Mouse (Mus musculus) kidney, adult 9 months (tissue): ENCODE measurements at regions not wholly inside any gene's neighbourhood (a gene's known extent, or its start where the extent isn't known, plus 50 kb on each side); places are given as distances from the start of the nearest gene placed in this dataset.

Experiments
- DNase-seq: peaks from one replicate; pipeline ENCODE4 v3.0.0; 2022

DNA sequence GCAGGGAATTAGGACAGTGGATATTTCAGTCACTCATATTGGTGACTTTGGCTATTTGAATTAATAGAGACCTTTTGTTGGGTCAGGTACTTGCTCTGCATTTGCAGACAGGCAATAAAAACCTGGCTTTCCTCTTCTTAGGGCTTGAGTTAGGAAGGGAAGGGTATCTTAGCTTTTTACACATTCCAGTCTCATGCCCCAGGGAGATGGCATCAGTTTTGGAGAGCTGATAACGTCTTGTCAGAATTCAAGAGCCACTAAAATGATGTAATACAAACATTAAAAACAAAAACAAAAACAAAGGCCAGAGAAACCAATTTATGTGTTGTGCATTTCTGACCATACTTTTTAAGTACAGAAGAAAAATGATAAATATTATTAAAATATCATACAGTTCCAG is 214.3 kb downstream of the Ktn1 start:
- DNase-seq: no peak

GRCm38 (mm10) chr14:47863067-47863466 is 214.8 kb downstream of the Ktn1 start:
- peak; percentile 13 for DNase-seq

DNA sequence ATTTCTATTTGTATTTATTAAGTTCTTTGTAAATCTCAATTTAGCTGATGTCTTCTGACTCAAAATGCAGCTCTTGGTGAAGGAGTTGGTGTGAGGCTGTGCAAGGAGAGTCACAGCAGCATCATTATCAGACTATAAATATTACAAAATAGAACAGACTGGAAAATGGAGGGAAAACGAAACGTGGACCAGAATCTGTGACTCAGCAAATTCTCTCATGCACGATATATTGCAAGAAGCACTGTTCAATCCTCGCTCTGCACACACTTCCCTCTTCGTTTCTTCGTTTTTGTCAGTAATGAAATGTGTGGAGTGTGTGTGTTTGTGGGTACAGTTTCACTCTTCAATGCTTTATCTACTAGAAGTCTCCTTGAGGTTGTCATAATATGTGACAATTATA is 215.5 kb downstream of the Ktn1 start:
- no peak for DNase-seq

DNA sequence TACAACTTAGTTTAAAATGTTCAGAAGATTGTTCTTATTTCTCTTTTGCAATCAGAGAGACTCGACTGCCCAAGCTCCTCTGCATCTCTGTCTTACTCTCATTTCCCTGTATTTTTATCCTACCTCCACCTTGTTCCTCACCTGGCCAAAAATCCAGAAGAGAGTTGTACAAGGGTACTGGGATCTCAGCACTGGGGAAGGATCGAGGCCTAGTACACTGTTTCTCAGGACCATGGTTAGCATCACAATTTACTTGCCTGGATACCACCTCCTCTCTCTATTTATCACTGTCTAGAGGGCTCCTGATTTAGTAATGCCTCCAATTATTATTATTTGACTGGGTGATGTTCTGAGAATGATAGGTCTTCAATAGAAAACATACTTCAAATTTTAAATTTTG is 218.8 kb downstream of the Ktn1 start:
- no peak for DNase-seq

DNA sequence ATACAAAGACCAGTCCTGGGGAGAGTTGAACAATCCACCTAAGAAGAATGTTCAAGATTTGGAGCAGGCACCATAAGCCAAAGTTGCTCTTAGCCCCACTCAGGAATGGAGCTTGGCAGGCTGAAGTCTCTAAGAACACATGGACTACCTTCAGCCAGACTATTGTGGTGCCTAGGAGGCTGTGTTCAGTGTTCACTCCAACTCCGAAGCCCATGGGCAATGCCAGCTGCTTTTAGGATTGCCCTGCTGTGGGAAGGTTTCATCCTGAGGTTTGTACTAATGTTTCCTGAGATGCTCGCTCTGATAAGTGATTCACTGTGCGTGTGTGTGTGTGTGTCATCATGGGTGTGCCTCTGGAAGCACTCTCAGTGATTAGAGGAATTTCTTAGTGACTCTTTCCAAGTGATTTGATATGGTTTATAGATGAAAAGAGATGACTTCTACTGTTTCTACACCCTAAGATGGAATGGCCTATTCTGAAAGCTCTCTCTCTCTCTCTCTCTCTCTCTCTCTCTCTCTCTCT is 220.1 kb downstream of the Ktn1 start:
- no peak for DNase-seq

DNA sequence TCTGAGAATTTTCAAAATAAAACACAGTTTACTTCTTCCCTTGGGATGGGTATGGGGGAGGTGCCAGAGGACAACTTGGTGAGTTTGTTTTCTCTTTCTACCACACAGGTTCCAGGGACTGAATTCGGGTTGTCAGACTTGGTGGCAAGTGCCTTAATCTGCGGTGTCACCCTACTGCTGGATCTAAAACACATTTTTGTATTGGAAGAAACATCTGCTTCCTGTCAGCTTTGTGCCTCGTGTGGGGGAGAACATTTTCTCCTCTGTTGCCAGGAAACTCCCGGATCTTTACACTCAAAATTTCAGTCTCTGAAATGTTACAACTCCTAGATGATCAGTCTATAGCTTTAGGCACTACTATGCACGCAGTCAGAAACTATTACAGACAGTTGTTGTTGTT is 228.3 kb downstream of the Ktn1 start:
- no peak for DNase-seq

DNA sequence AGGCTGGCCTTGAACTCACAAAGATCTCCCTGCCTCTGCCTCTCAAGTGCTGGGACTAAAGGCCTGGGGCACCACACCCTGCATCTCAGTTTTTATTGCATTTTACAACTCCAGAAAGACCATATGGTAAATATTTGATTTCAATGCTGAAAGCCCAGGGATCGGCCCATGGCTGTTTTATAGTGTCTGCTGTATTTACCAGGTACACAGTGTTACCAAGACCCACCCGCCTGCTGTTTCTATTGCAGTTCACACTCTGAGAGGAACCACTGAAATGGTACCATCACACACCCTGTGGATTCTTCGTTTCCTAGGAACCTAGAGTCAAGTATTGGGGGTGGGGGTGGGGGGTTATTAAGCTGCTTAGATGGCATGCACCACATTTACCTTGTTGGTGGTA is 228.9 kb downstream of the Ktn1 start:
- no peak for DNase-seq

- no peak for DNase-seq
These were observed 229.7 kb downstream of the Ktn1 start for GRCm38 (mm10) chr14:47877771-47878443.

GRCm38 (mm10) chr14:47885326-47885725 is 235.3 kb upstream of the Peli2 start:
- DNase-seq: no peak

DNA sequence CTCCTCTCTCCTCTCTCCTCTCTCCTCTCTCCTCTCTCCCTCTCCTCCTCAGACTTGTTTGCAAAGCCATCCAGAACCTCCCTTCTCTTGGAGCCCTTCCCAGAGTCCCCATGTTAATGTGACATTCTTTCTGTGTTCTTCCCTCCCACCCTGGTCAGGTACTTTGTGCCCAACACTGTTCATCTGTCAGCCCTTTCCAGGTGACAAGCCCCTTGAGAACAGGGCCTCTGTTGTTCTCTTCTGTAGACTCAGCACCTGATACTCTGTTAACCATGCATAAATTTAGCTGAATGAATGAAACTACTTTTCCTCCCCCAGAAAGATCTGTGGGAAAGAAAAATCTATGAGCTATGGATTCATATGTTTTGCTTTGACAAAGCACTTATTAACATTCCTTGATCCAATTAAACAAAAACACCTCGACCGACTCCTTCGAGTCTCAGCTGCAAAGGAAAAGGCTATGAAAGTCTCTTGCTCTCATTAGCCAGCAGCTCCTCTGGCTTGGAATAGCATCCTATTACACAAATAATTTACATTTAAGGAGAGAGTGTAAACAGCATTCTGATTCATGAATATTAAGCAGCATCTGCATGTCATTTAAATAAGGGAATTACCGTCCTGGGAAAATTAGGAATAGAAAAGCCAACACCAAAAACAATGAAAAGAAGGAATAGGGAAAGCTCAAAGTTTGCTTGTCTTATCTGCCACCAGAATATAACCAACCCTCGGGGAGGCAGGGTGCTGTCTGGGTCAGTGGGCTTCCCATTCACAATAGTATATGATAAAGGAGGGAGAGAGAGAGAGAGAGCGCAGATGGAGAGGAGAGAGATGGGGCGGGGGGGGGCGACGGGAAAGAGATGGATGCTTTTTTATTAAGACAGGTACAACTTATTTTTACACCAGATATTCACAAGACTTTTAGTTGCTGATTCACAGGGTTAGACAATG is 230.1 kb upstream of the Peli2 start:
- no peak for DNase-seq

DNA sequence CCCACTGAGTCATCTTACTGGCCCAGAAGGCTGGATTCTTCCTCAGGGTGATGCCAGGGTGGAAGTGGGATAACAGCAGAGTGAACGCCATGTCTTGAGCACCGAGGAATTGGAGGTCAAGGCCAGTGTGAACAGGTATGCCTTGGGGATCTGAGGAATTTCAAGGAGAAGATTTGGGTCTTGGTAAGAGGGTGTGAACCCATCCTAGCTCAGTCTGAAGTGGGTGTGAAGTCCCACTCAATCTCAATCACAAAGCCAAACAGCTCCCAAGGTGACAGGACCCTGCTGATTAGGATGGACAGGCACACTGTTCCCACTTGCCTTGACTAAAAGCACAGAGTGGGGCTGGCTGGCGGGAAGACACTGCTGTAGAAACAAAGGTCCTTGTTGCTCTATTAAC is 224.0 kb upstream of the Peli2 start:
- DNase-seq: no peak

GRCm38 (mm10) chr14:47897907-47898530 is 222.6 kb upstream of the Peli2 start:
- DNase-seq: no peak

DNA sequence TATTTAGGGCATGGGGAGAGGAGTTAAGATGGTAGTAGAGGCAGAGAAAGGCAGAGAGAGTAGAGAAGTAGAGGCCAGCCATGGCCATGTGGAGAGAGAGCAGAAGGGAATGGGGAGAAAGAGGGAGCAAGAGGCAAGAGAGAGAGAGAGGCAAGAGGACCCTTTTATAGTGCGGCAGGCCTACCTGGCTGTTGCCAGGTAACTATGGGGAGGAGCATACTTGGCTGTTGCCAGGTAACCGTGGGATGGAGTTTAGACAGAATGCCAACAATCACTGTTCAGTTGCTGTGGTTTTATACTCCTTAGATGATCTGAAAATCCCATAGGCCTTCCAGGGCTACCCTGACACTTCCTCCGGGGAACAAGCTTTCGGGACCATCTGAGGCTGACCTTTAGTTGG is 222.0 kb upstream of the Peli2 start:
- DNase-seq: no peak

GRCm38 (mm10) chr14:47905334-47905733 is 215.3 kb upstream of the Peli2 start:
- DNase-seq: no peak

DNA sequence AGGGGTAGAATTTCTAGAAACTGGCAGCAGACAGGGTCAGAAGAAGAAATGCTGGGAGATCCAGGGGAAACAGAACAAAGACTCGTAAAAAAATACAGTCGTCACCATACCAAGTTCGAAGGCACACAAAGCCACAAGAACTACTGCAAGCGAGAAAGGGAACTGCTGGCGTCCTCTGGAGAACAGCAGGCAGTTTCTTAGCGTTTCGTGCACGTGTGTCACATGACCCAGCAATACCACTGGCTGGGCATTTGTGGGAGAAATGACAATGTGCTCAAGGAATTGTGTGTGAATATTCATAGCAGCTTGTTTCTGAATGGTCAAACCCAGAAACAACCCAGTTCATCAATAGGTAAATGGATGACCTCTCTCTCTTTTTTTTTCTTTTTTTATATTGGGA is 211.5 kb upstream of the Peli2 start:
- DNase-seq: no peak

DNA sequence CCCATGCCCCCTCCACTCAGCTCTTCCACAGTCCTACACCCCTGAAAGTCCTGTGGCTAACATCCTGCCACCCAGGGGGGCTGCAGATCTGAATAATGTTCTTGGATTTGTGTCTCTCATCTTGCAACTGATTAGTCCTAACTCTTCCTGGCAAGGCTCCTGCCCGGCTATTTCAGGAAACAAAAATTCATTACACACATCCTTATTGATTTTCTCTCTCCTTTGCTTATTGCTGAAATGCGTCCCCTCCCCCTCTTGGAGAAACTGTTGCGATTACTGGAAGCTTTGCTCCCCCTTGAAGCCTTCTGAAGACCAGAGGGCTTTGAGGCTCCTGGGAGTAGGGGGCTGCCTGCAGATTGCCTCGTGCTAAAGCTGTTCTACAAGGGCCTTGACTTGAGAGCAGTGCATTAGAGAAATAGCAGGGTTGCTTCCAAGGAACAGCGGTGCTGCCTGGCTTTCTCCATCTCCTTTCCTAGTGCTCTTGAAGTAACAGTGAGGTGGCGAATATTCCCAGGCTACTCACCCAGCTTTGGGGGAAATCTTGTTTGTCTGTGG is 209.8 kb upstream of the Peli2 start:
- DNase-seq: no peak

GRCm38 (mm10) chr14:47911546-47912545 is 208.8 kb upstream of the Peli2 start:
- DNase-seq: peak; percentile 89

DNA sequence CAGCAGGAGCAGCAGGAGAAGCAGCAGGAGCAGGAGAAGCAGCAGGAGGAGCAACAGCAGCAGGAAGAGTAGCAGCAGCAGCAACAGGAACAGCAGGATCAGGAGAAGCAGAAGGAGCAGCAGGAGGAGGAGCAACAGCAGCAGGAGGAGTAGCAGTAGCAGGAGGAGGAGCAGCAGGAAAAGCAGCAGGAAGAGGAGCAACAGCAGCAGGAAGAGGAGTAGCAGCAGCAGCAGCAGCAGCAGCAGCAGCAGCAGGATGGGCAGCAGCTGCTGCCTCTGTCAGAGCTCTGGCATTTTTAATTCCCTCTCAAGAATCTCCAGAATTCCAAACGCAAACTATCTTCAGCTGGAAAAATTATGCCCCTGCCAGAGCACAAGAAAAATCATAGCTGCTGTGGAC is 205.0 kb upstream of the Peli2 start:
- DNase-seq: no peak

DNA sequence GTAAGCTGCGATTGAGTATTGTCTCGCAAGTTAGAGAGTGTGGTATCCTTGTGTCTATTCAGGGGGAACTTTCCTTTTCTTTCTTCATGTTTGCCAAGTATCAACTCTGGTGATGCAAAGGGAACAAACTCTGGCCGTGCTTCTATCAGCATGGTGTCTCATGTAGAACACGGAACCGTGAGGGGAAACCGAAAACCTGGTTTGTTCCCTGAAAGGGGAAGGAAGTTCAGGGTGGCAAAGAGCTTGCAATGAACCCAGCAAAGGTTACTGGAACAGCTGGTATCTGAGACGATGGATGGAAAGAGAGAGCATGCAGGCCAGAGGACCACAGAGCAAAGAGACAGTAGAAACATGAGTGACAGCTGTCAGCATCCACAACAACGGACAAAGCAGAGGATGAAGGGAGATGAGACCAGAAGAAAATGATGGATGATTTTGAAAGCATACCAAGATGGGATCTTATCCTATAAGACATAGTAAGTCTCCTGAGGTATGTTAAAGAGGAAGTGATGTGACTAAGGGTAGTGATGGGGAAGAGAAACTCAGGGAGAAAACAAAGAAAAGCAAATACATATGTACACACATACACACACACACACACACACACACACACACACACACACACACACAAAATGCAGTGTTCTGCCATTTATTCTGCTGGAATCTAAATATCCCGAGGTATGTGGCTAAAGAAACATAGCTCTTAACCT is 199.8 kb upstream of the Peli2 start:
- no peak for DNase-seq

DNA sequence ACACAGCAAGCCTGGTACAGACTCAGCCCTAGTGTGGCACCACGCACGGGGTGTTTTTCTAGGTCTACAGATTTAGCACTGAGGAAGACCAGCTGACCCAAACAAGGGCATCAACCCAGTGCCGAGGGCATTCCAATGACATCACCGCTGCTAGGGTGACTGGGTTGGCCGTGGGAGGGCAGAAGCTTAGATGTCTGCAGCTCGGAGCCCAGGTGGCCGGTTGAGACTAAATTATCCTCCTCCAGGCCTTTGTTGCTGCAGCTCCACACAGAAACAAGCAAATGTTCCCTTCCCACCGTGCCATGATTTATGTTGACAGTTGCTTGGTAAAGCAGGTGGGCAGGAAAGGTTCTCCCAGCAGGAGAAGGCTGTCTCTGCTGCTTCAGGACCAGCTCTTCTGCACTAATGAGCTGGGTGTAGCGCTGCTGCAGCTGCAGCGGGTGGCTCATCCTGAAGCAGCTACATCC is 198.8 kb upstream of the Peli2 start:
- peak; percentile 45 for DNase-seq

DNA sequence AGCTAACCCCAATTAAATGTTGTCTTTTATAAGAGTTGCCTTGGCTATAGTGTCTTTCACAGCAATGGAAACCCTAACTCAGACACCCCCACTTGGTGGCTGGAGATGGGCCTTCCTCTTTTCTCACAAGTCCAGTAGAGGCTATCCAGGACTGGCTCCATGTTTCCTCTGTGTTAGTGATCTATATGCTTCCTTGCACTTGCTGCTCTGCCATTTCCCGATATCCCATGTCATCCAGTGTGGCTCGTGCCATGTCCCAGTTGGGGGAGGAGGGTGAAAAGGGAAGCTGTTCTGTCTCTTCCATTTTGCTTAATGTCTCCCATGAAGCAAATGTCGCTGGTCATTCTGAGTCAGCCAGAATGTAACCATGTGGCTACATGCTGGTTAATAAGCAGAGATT is 194.2 kb upstream of the Peli2 start:
- no peak for DNase-seq
